Mouse (Mus musculus): Measurements from ENCODE around the gene Ltbp1. TPM values are rescaled to one million over a fixed set of nuclear protein-coding genes. Genes with fewer than 3 reads are reported as not detected.
"Not testable (repeated sequence)": the region's sequence is repeated elsewhere in the genome, so short reads cannot be mapped to it uniquely, and the experiment has no call there.

Gene Ltbp1
- polyA plus RNA-seq, 1 experiment: 12.2 TPM

GRCm38 (mm10) chr17:75122584-75123282 is 117.4 kb downstream of the Ltbp1 start:
- WGBS: 71% methylated on average over 8 of the region's 8 CpGs
- Histone ChIP-seq H3K4me3 (ENCODE audit: low read depth, low read length) (no peak overlapping the region), H3K27ac (ENCODE audit: insufficient read depth, low read depth, low read length) (no peak overlapping the region), H3K4me1 (ENCODE audit: control insufficient read depth, insufficient read depth, insufficient read length, low read length) (no peaks in the 10 kb centered on the region), H3K36me3 (ENCODE audit: control insufficient read depth, insufficient read depth, low read length) (no peaks in the 10 kb centered on the region), H3K27me3 (ENCODE audit: control insufficient read depth, insufficient read depth, low read length) (no peaks in the 10 kb centered on the region)
- TF ChIP-seq POLR2A (IDR thresholded peaks at IDR 0.05; ENCODE audit: low read depth, low read length): no peak
- no peak for TF ChIP-seq CTCF (IDR thresholded peaks at IDR 0.05; ENCODE audit: extremely low read depth, insufficient read length, insufficient replicate concordance, low read depth, low read length)

- no peak overlapping the region for H3K4me3 ChIP-seq (ENCODE audit: low read depth, low read length)
- TF ChIP-seq CTCF (IDR thresholded peaks at IDR 0.05; ENCODE audit: extremely low read depth, insufficient read length, insufficient replicate concordance, low read depth, low read length) (no peak), POLR2A (IDR thresholded peaks at IDR 0.05; ENCODE audit: low read depth, low read length) (no peak)
- no peaks in the 10 kb centered on the region for H3K36me3 ChIP-seq (ENCODE audit: control insufficient read depth, insufficient read depth, low read length)
- H3K27ac ChIP-seq (ENCODE audit: insufficient read depth, low read depth, low read length): peak overlapping the region; percentile 61; the same call in 1 of the 2 replicates
- 38% methylated on average over 8 of the region's 8 CpGs for WGBS
- H3K27me3 ChIP-seq (ENCODE audit: control insufficient read depth, insufficient read depth, low read length): no peaks in the 10 kb centered on the region
- no peaks in the 10 kb centered on the region for H3K4me1 ChIP-seq (ENCODE audit: control insufficient read depth, insufficient read depth, insufficient read length, low read length)
Measured at GRCm38 (mm10) chr17:75128337-75128935, 123.1 kb downstream of the Ltbp1 start.

- Histone ChIP-seq H3K4me3 (ENCODE audit: low read depth, low read length) (no peak overlapping the region), H3K4me1 (ENCODE audit: control insufficient read depth, insufficient read depth, insufficient read length, low read length) (no peaks in the 10 kb centered on the region), H3K36me3 (ENCODE audit: control insufficient read depth, insufficient read depth, low read length) (no peaks in the 10 kb centered on the region), H3K27ac (ENCODE audit: insufficient read depth, low read depth, low read length) (no peak overlapping the region), H3K27me3 (ENCODE audit: control insufficient read depth, insufficient read depth, low read length) (no peaks in the 10 kb centered on the region)
- 77% methylated on average over 4 of the region's 4 CpGs for WGBS
- TF ChIP-seq POLR2A (IDR thresholded peaks at IDR 0.05; ENCODE audit: low read depth, low read length) (no peak), CTCF (IDR thresholded peaks at IDR 0.05; ENCODE audit: extremely low read depth, insufficient read length, insufficient replicate concordance, low read depth, low read length) (no peak)
Measured at GRCm38 (mm10) chr17:75133983-75134382, 128.6 kb downstream of the Ltbp1 start.

- WGBS: 74% methylated on average over 2 of the region's 2 CpGs
- no peaks in the 10 kb centered on the region for H3K36me3 ChIP-seq (ENCODE audit: control insufficient read depth, insufficient read depth, low read length)
- H3K4me3 ChIP-seq (ENCODE audit: low read depth, low read length): no peak overlapping the region
- H3K4me1 ChIP-seq (ENCODE audit: control insufficient read depth, insufficient read depth, insufficient read length, low read length): no peaks in the 10 kb centered on the region
- H3K27ac ChIP-seq (ENCODE audit: insufficient read depth, low read depth, low read length): no peak overlapping the region
- H3K27me3 ChIP-seq (ENCODE audit: control insufficient read depth, insufficient read depth, low read length): no peaks in the 10 kb centered on the region
- TF ChIP-seq CTCF (IDR thresholded peaks at IDR 0.05; ENCODE audit: extremely low read depth, insufficient read length, insufficient replicate concordance, low read depth, low read length): no peak
- TF ChIP-seq POLR2A (IDR thresholded peaks at IDR 0.05; ENCODE audit: low read depth, low read length): no peak
Measured at GRCm38 (mm10) chr17:75139731-75140130, 134.4 kb downstream of the Ltbp1 start.

DNA sequence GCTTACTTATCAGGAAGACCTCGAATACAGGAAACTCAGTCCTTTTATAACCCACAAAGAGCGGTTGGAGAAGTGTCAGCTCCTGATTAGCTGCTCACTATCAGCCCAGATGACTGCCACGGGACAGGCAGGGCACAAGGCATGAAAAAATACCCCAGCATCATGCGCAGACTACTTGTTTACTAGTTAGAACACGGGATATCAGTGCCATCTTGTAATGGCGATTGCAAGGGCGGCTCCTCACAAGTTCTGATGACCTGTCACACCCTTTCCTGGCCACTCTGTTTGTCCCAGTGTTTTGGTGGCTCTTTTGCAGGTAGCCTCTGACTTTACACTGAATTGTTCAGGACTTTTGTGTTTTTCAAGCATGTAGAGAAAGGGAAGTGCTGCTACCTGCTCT is 137.5 kb downstream of the Ltbp1 start:
- not testable (repeated sequence) for H3K27me3 ChIP-seq (ENCODE audit: control insufficient read depth, insufficient read depth, low read length); H3K4me1 ChIP-seq (ENCODE audit: control insufficient read depth, insufficient read depth, insufficient read length, low read length); H3K27ac ChIP-seq (ENCODE audit: insufficient read depth, low read depth, low read length); H3K4me3 ChIP-seq (ENCODE audit: low read depth, low read length); H3K36me3 ChIP-seq (ENCODE audit: control insufficient read depth, insufficient read depth, low read length)
- WGBS: 41% methylated on average over 7 of the region's 7 CpGs

DNA sequence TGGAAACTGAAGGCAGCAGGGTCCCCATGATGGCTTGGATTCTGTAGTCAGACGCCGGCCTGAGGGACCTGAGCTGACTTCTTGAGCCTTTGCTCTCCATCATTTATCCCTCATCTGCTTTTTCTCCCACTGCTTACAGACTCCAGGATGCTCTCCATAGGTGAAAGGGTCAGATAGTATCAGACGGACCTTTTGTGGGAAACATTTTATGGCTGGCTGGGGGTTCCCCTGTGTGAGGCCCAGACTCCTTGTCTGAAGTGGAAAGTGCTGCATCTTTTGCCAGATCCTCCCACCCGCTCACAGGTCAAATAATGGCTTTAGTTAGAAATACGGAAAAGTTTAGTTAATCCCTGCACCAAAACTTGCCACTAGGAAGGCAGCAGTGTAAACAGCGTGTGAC is 138.6 kb downstream of the Ltbp1 start:
- WGBS: 59% methylated on average over 6 of the region's 6 CpGs
- no peak overlapping the region for H3K27ac ChIP-seq (ENCODE audit: insufficient read depth, low read depth, low read length)
- no peak for TF ChIP-seq CTCF (IDR thresholded peaks at IDR 0.05; ENCODE audit: extremely low read depth, insufficient read length, insufficient replicate concordance, low read depth, low read length)
- TF ChIP-seq POLR2A (IDR thresholded peaks at IDR 0.05; ENCODE audit: low read depth, low read length): no peak
- H3K4me1 ChIP-seq (ENCODE audit: control insufficient read depth, insufficient read depth, insufficient read length, low read length): no peaks in the 10 kb centered on the region
- H3K27me3 ChIP-seq (ENCODE audit: control insufficient read depth, insufficient read depth, low read length): no peaks in the 10 kb centered on the region
- H3K4me3 ChIP-seq (ENCODE audit: low read depth, low read length): no peak overlapping the region
- H3K36me3 ChIP-seq (ENCODE audit: control insufficient read depth, insufficient read depth, low read length): no peaks in the 10 kb centered on the region

DNA sequence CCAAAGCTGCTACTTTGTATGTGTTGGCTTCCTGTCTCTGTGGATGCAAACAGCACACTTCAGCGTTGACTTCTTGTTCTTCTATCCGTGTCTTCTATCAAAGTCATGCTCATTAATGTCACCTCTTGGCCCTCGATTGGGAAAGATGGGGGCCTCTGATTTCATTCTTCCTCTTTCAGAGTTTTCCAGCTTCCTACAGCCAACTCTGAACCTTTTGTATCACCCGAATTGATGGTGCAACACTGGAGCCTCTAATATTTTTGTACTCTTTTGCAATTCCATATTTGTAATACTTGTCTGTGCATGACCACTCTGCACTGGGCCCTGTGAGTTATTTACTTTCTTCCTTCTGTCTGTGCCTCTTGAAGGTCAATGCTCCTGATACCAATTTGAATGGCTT is 141.8 kb downstream of the Ltbp1 start:
- Histone ChIP-seq H3K36me3 (ENCODE audit: control insufficient read depth, insufficient read depth, low read length) (no peaks in the 10 kb centered on the region), H3K27ac (ENCODE audit: insufficient read depth, low read depth, low read length) (no peak overlapping the region), H3K27me3 (ENCODE audit: control insufficient read depth, insufficient read depth, low read length) (no peaks in the 10 kb centered on the region), H3K4me3 (ENCODE audit: low read depth, low read length) (no peak overlapping the region), H3K4me1 (ENCODE audit: control insufficient read depth, insufficient read depth, insufficient read length, low read length) (no peaks in the 10 kb centered on the region)
- no peak for TF ChIP-seq CTCF (IDR thresholded peaks at IDR 0.05; ENCODE audit: extremely low read depth, insufficient read length, insufficient replicate concordance, low read depth, low read length)
- TF ChIP-seq POLR2A (IDR thresholded peaks at IDR 0.05; ENCODE audit: low read depth, low read length): no peak
- 85% methylated on average over 4 of the region's 4 CpGs for WGBS
